Mouse (Mus musculus) forebrain, embryonic 10.5 days (tissue): ENCODE results near the gene Il1b. TPM values are rescaled to one million over a fixed set of nuclear protein-coding genes. Genes with fewer than 3 reads are reported as not detected.
A peak's percentile ranks its signal among the peaks of the same experiment; 100 is the strongest.

ENCODE experiments used
- DNase-seq: peaks from one replicate; pipeline ENCODE4 v3.0.0-alpha.2; 2017; ENCODE audit warnings: low spot score; ENCODE audit errors: extremely low spot score
- H3K27ac ChIP-seq: fragments of 300-500 bp; sonication (generic); 2 replicates; pipeline ENCODE4 v1.5.1; 2016; ENCODE audit warnings: mild to moderate bottlenecking
- H3K27me3 ChIP-seq: fragments of 300-500 bp; sonication (generic); 2 replicates; pipeline ENCODE4 v1.6.1; 2016; ENCODE audit warnings: mild to moderate bottlenecking; ENCODE audit not compliant: poor library complexity, severe bottlenecking
- H3K36me3 ChIP-seq: fragments of 300-500 bp; sonication (generic); replicated peaks from 2 replicates; pipeline ENCODE4 v1.6.1; 2016; ENCODE audit warnings: mild to moderate bottlenecking, moderate library complexity
- H3K4me1 ChIP-seq: fragments of 300-500 bp; sonication (generic); 2 replicates; pipeline ENCODE4 v1.6.1; 2016
- H3K4me3 ChIP-seq: fragments of 300-500 bp; sonication (generic); 2 replicates; pipeline ENCODE4 v1.5.1; 2016; ENCODE audit warnings: mild to moderate bottlenecking, moderate library complexity
- H3K9me3 ChIP-seq: fragments of 300-500 bp; sonication (generic); 2 replicates; pipeline ENCODE4 v1.6.1; 2016; ENCODE audit warnings: mild to moderate bottlenecking, moderate library complexity
- WGBS: fragments of 180-500 bp; shearing (Covaris S2); methylation state at CpG from one replicate; pipeline ENCODE4 v1.1.7; 2016; 5-methylcytosine and 5-hydroxymethylcytosine counted together
- polyA plus RNA-seq: library from polyadenylated mRNA; unstranded; fragments of >200 nt; fragmentation: Nextera tagmentation; extraction: Ambion mirVana; gene quantifications from 2 replicates; pipeline ENCODE4 v1.2.1, GENCODE M21; 2016

Gene Il1b
- polyA plus RNA-seq, result 0.15 TPM in 1 of 2 replicates, not detected in the other

- no peak for DNase-seq
- Histone ChIP-seq H3K36me3 (no peaks in the 10 kb centered on the region), H3K27me3 (no peaks in the 10 kb centered on the region), H3K4me1 (no peaks in the 10 kb centered on the region), H3K9me3 (no peaks in the 10 kb centered on the region), H3K27ac (no peak within 1 kb of the TSS), H3K4me3 (no peak within 1 kb of the TSS)
- WGBS, result 93% methylated on average over 3 of the region's 3 CpGs
These were observed at the start of gene Il1b for GRCm38 (mm10) chr2:129371039-129371438. Il1b (minus strand) TSS chr2:129371139.

GRCm38 (mm10) chr2:129419361-129419880 lies 48.5 kb upstream of the Il1b start:
- peaks cover 5% of the 10 kb centered on the region; the same call in 1 of the 2 replicates for H3K9me3 ChIP-seq
- WGBS, result 93% methylated on average over 3 of the region's 3 CpGs

GRCm38 (mm10) chr2:129414593-129414992 lies 43.7 kb upstream of the Il1b start:
- H3K4me3 ChIP-seq, result no peak overlapping the region
- H3K36me3 ChIP-seq, result no peaks in the 10 kb centered on the region
- no peaks in the 10 kb centered on the region for H3K9me3 ChIP-seq
- H3K27me3 ChIP-seq, result no peaks in the 10 kb centered on the region
- WGBS, result 89% methylated on average over 3 of the region's 3 CpGs
- H3K27ac ChIP-seq, result no peak overlapping the region
- DNase-seq, result no peak
- H3K4me1 ChIP-seq, result no peaks in the 10 kb centered on the region

More at GRCm38 (mm10) chr2:129419361-129419880, 48.5 kb upstream of the Il1b start:
- Histone ChIP-seq H3K4me1 (no peaks in the 10 kb centered on the region), H3K4me3 (no peak overlapping the region), H3K36me3 (no peaks in the 10 kb centered on the region), H3K27ac (no peak overlapping the region), H3K27me3 (no peaks in the 10 kb centered on the region)
- no peak for DNase-seq

- H3K4me3 ChIP-seq, result no peak overlapping the region
- no peak for DNase-seq
- no peak overlapping the region for H3K27ac ChIP-seq
- H3K27me3 ChIP-seq, result no peaks in the 10 kb centered on the region
- no peaks in the 10 kb centered on the region for H3K36me3 ChIP-seq
- 77% methylated on average over 6 of the region's 6 CpGs for WGBS
- H3K4me1 ChIP-seq, result no peaks in the 10 kb centered on the region
- no peaks in the 10 kb centered on the region for H3K9me3 ChIP-seq
These were observed 42.5 kb upstream of the Il1b start for GRCm38 (mm10) chr2:129413488-129413887.

GRCm38 (mm10) chr2:129411651-129412050 lies 40.7 kb upstream of the Il1b start:
- no peak for DNase-seq
- WGBS, result 86% methylated on average over 3 of the region's 3 CpGs
- no peaks in the 10 kb centered on the region for H3K36me3 ChIP-seq
- H3K27me3 ChIP-seq, result no peaks in the 10 kb centered on the region
- H3K27ac ChIP-seq, result no peak overlapping the region
- no peak overlapping the region for H3K4me3 ChIP-seq
- no peaks in the 10 kb centered on the region for H3K9me3 ChIP-seq
- no peaks in the 10 kb centered on the region for H3K4me1 ChIP-seq

GRCm38 (mm10) chr2:129410344-129410743 lies 39.4 kb upstream of the Il1b start:
- Histone ChIP-seq H3K36me3 (no peaks in the 10 kb centered on the region), H3K4me3 (no peak overlapping the region)
- 91% methylated on average over 7 of the region's 7 CpGs for WGBS

GRCm38 (mm10) chr2:129408476-129408875 lies 37.5 kb upstream of the Il1b start:
- peak; percentile 73 for DNase-seq
- no peak overlapping the region for H3K4me3 ChIP-seq
- 22% methylated on average over 18 of the region's 18 CpGs for WGBS
- no peaks in the 10 kb centered on the region for H3K9me3 ChIP-seq
- H3K36me3 ChIP-seq, result no peaks in the 10 kb centered on the region
- no peaks in the 10 kb centered on the region for H3K27me3 ChIP-seq
- no peak overlapping the region for H3K27ac ChIP-seq
- H3K4me1 ChIP-seq, result no peaks in the 10 kb centered on the region

More at GRCm38 (mm10) chr2:129410344-129410743, 39.4 kb upstream of the Il1b start:
- DNase-seq, result no peak
- Histone ChIP-seq H3K27me3 (no peaks in the 10 kb centered on the region), H3K4me1 (no peaks in the 10 kb centered on the region), H3K27ac (no peak overlapping the region), H3K9me3 (no peaks in the 10 kb centered on the region)

GRCm38 (mm10) chr2:129407596-129407995 lies 36.7 kb upstream of the Il1b start:
- Histone ChIP-seq H3K4me3 (no peak overlapping the region), H3K36me3 (no peaks in the 10 kb centered on the region), H3K4me1 (no peaks in the 10 kb centered on the region), H3K9me3 (no peaks in the 10 kb centered on the region), H3K27ac (no peak overlapping the region), H3K27me3 (no peaks in the 10 kb centered on the region)
- WGBS, result 94% methylated on average over 13 of the region's 13 CpGs
- DNase-seq, result no peak

- no peak overlapping the region for H3K4me3 ChIP-seq
- no peaks in the 10 kb centered on the region for H3K27me3 ChIP-seq
- no peaks in the 10 kb centered on the region for H3K9me3 ChIP-seq
- H3K4me1 ChIP-seq, result no peaks in the 10 kb centered on the region
- no peak for DNase-seq
- no peak overlapping the region for H3K27ac ChIP-seq
- 89% methylated on average over 8 of the region's 8 CpGs for WGBS
- no peaks in the 10 kb centered on the region for H3K36me3 ChIP-seq
These were observed 35.6 kb upstream of the Il1b start for GRCm38 (mm10) chr2:129406508-129406907.

GRCm38 (mm10) chr2:129403786-129404185 lies 32.8 kb upstream of the Il1b start:
- no peaks in the 10 kb centered on the region for H3K36me3 ChIP-seq
- H3K4me3 ChIP-seq, result no peak overlapping the region
- H3K9me3 ChIP-seq, result no peaks in the 10 kb centered on the region
- H3K27me3 ChIP-seq, result no peaks in the 10 kb centered on the region
- no peaks in the 10 kb centered on the region for H3K4me1 ChIP-seq
- WGBS, result 95% methylated on average over 2 of the region's 2 CpGs
- H3K27ac ChIP-seq, result no peak overlapping the region
- no peak for DNase-seq

- no peak overlapping the region for H3K4me3 ChIP-seq
- no peak overlapping the region for H3K27ac ChIP-seq
- DNase-seq, result no peak
- H3K9me3 ChIP-seq, result no peaks in the 10 kb centered on the region
- WGBS, result 85% methylated on average over 3 of the region's 3 CpGs
- H3K4me1 ChIP-seq, result no peaks in the 10 kb centered on the region
- no peaks in the 10 kb centered on the region for H3K36me3 ChIP-seq
- no peaks in the 10 kb centered on the region for H3K27me3 ChIP-seq
These were observed 31.4 kb upstream of the Il1b start for GRCm38 (mm10) chr2:129402330-129402729.

- Histone ChIP-seq H3K36me3 (no peaks in the 10 kb centered on the region), H3K4me3 (no peak overlapping the region), H3K9me3 (no peaks in the 10 kb centered on the region), H3K27me3 (no peaks in the 10 kb centered on the region), H3K27ac (no peak overlapping the region), H3K4me1 (no peaks in the 10 kb centered on the region)
- WGBS, result 93% methylated on average over 5 of the region's 5 CpGs
- no peak for DNase-seq
These were observed 30.9 kb upstream of the Il1b start for GRCm38 (mm10) chr2:129401803-129402202.

- no peak for DNase-seq
- Histone ChIP-seq H3K27ac (no peak overlapping the region), H3K4me3 (no peak overlapping the region), H3K36me3 (no peaks in the 10 kb centered on the region), H3K27me3 (no peaks in the 10 kb centered on the region), H3K4me1 (no peaks in the 10 kb centered on the region), H3K9me3 (no peaks in the 10 kb centered on the region)
- 88% methylated on average over 3 of the region's 3 CpGs for WGBS
These were observed 27.2 kb upstream of the Il1b start for GRCm38 (mm10) chr2:129398176-129398575.

- no peak overlapping the region for H3K4me3 ChIP-seq
- H3K27ac ChIP-seq, result no peak overlapping the region
- DNase-seq, result no peak
- H3K36me3 ChIP-seq, result no peaks in the 10 kb centered on the region
- H3K9me3 ChIP-seq, result no peaks in the 10 kb centered on the region
- no peaks in the 10 kb centered on the region for H3K4me1 ChIP-seq
- no peaks in the 10 kb centered on the region for H3K27me3 ChIP-seq
- 39% methylated on average over 6 of the region's 6 CpGs for WGBS
These were observed 22.6 kb upstream of the Il1b start for GRCm38 (mm10) chr2:129393524-129393923.
